Mouse (Mus musculus) common myeloid progenitor, adult 5-6 weeks (primary cell): ENCODE measurements around the gene Cdc27. TPM values are rescaled to one million over a fixed set of nuclear protein-coding genes. Genes with fewer than 3 reads are reported as not detected.

Source experiments
- ATAC-seq: replicated peaks from 2 replicates; pipeline ENCODE4 v1.8.0; 2016; ENCODE audit warnings: low read depth, mild to moderate bottlenecking, moderate TSS enrichment, inconsistent platforms; ENCODE audit not compliant: poor library complexity, severe bottlenecking
- total RNA-seq: library from RNA; stranded (forward); fragments of 200-1000, 187-1606 nt; gene quantifications from 2 replicates; pipeline ENCODE4 v1.2.3, GENCODE M21; 2017

Gene Cdc27
- total RNA-seq, 1 experiment from 2014 or later = 78.4 TPM

DNA sequence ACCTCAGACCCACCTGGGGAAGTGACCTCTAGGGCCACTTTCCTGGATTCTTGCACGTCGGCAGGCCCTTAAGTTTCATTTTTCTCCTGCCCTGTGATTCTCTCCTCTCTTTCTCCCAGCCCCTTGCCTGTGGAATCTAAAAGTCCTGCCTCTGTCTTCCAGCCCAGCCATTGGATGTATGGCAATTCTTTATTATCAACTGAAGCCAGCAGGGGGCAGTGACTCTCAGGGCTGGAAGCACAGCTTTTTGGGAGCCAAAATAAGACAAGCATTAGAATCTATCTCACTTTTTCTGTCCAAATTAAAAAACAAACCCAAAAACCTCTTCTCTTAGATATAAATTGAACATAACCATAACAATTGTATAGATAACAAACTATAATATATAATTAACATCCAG, 39.8 kb downstream of the Cdc27 start:
- ATAC-seq = peak; percentile 60; the same call in 1 of the 2 replicates

DNA sequence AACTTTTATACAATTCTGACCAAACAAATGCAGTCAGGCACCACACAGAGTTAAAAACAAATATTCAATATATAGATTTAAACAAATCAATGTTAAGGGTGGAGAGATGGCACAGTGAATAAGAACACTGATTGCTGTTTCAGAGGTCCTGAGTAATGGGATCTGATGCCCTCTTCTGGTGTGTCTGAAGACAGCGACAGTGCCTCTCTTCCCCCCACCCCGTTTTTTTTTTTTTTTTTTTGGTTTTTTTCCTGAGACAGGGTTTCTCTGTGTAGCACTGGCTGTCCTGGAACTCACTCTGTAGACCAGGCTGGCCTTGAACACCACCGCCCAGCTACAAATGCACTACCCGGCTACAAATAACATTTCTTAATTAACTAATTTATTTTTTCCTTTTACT, 42.0 kb downstream of the Cdc27 start:
- no peak for ATAC-seq

DNA sequence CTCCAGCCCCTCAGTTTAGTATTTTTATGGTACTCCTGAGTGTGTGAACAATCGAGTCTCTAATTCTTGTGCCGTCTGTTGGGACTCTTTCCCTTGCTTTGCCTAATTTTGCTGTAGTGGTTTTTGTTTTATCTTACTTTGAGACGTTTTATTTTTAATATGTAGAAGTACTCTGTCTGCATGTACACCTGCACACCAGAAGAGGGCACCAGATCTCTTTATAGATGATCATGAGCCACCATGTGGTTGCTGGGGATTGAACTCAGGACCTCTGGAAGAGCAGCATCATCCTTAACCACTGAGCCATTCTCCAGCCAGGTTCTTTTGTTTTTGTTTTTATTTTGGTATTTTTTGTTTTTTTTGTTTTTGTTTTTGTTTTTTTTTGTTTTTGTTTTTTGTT, 62.1 kb downstream of the Cdc27 start:
- ATAC-seq = no peak

DNA sequence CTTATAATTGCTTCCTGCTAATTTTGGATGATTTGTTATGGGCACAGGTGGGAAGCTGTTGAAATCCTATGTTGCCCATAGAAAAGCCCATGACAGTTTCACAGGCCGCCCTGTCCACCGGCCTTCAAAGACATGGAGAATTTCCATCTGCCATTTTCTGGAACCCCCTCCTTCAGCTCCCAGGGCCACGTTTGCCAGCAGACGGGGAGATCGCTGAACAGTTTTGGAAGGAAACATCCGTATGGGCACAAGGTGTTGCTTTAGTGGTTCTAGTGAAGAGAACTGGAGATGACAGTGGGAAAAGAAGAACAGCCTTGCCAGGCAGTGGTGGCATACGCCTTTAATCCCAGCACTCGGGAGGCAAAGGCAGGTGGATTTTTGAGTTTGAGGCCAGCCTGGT, 68.4 kb downstream of the Cdc27 start:
- ATAC-seq = no peak

DNA sequence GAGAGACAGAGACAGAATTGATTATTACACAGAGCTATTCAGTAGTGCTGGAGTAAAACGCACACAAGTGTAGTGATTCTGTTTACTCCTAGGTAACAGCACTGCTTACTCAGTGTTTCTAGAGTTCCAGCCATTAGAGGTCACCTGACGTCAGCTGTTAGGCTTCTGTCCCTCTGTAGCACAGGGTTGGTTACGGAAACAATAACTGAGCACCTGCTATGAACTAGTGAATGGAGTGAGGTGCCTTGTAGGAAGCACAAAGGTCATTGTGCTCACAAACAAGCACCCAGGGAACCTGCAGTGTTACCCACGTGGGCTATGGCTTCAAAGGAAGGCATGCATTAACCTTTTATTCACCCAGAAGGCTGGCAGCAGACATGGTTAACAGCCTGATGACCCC, 70.9 kb downstream of the Cdc27 start:
- no peak for ATAC-seq

DNA sequence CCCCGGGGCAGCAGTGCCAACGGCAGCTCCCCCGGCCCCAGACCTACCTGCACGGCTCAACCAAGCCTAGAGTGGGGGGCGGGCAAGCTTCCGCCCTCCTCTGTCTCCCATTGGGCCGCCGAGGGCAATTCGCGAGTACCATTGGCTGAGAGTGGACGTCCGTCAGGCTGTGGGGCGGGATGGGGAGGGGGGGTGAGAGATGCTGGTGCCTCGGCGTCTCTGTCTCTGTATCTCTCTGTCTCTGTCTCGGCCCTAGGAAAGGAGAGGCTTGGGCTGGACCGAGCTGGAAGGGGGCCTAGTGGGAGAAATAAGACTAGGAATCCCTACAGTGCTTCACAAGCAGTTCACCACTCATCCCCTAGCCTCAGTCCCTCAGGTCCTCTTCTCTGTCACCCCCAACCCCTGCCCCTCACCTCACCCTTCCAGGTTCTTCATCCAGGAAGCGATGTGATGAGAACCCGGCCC, 81.0 kb downstream of the Cdc27 start:
- ATAC-seq = peak; percentile 100

DNA sequence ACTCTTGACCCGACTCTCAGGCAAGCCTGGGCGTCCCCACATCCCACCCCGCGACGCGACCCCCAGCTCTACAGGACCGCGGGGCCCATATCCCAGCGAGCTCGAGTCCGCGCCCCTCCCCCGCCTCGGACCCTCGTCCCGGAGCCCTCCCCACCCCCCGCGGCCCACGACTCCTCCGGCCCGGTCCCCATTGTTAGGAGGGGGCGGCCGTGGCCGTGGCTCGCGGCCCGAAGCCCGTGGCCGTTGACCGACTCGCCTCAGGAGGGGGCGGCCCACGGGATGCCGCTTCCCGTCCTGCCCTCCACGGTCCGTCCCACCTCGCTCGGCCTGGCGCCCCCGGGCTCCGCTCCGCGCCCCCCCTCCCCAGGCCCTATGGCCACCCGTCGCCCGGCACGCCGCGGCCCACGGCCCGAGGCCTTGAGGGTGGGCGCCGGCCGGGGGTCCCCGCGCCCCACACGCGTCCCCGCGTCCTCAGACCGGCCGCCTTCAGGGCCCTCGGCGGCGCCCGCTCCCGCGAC, 81.6 kb downstream of the Cdc27 start, which contains the start of gene Kansl1:
TSS of gene Kansl1 (minus strand) at position 111 of the 518 bp plus-strand sequence.
- ATAC-seq = no peak; the same call in 1 of the 2 replicates

DNA sequence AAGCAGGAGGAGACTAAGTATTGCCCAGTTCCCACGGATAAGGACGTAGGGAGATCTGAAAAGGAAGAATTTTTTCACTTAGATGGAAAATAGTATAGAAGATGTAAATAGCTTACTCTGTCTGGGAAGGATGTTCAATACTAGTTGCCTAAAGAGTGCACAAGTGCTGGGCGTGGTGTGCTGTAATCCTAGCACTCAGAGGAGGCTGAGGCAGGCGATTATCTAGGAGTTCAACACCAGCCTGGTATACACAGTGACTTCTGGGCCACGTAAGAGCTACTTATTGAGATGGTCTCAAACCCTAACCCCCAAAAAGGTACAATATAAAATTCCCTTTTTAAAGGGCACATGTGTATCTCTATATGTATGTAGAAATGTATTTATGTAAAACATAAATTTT, 82.7 kb downstream of the Cdc27 start:
- no peak for ATAC-seq

DNA sequence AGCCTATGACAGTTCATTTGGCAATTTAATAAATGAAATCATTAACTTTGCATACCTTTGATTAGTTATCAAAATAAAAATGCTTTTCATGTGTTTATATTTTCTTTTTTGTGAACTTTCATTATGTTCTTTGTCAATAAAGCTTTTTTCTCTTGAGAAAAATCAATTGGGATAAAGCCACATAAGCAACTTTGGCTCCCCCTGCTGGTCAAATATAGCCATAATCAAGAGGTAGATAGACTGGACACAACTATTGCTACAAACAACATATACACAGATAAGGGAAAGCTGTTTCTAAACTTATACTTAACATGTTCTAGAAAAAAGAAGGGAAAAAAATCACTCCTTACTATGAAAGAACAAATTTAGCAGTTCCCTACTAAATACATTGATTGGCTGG, 88.9 kb downstream of the Cdc27 start:
- ATAC-seq = peak; percentile 62; the same call in 1 of the 2 replicates

DNA sequence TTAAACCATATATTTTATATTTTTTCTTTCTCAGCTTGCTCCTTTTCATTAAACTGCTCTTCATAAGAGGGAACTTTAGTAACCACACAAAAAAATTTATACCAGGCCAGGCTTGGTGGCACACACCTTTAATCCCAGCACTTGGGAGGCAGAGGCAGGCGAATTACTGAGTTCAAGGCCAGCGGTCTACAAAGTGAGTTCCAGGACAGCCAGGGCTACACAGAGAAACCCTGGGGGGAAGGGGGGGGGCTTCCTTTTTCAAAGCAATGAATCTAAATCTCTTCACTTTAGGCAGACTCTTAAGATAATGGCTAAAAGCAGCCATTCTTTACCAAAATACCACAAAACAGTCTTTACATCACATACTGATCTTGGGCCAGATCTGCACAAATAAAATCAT, 90.7 kb downstream of the Cdc27 start:
- no peak for ATAC-seq

DNA sequence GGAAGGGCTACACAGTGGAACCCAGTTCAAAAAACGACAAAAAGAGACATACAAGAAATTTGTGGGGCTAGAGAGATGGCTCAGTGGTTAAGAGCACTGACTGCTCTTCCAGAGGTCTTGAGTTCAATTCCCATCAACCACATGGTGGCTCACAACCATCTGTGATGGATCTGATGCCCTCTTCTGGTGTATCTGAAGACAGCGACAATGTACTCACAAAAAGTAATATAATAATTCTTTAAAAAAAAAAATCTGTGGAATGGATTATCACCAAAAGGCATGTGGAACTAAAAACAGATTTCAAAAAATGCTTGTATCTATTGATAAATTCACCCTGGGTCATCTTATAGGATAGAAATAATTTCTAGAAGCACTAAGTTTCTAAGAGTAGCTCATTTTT, 91.9 kb downstream of the Cdc27 start:
- no peak for ATAC-seq

Other genes with a start within 250 kb of the Cdc27 start
- gene Kansl1, start 81.8 kb downstream of the Cdc27 start, total RNA-seq = 36.7 and 38.1 TPM in 2 replicates
- gene Myl4, start within 50 bp of the Cdc27 start, total RNA-seq = 0.87 and 1.2 TPM in 2 replicates
- 12.3 and 15.8 TPM in 2 replicates for gene Itgb3, start 57.4 kb upstream of the Cdc27 start, total RNA-seq
- not detected in 2 replicates for gene Gm11639, start 135.1 kb upstream of the Cdc27 start, total RNA-seq